Mouse (Mus musculus) left cerebral cortex, adult 18-20 months (tissue): Measurements from ENCODE around the gene Kri1. TPM values are rescaled to one million over a fixed set of nuclear protein-coding genes. Genes with fewer than 3 reads are reported as not detected.
A peak's percentile ranks its signal among the peaks of the same experiment; 100 is the strongest.
"Not testable (repeated sequence)": the region's sequence is repeated elsewhere in the genome, so short reads cannot be mapped to it uniquely, and the experiment has no call there.

ENCODE experiments used
- DNase-seq, 2 experiments: peaks; one replicate each; pipeline ENCODE4 v3.0.0; 2021 to 2022; ENCODE audit warnings: low spot score in 2 of 2, mixed read lengths in 1 of 2
- total RNA-seq, 2 experiments: library from RNA; stranded (reverse); gene quantifications; 2 replicates each; pipeline ENCODE4 v1.2.3; 2021

Gene Kri1
- total RNA-seq, 2 experiments from 2014 or later: 36.8 to 38.5 TPM

DNA sequence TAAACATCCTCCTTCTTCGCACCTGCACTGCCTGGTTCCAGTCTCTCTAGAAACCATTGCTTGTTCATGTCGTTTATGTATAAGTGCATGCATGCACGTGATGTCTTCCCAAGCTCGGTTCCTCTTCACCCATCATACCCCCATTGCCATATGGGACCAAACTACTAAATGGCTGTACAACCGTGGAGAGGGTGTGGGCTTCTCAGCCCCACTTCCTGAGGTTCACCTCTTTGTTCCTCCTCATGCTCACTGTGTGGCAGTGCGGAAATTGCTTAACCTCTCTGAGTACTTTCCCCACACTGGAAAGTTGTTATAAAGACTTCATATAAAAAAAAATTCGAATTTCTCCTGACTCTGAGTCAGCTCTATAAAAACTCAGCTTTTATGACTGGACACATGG, 28.9 kb upstream of the Kri1 start:
- DNase-seq: no peak

- DNase-seq: no peak
Measured at GRCm38 (mm10) chr9:21315421-21315820, 27.7 kb upstream of the Kri1 start.

GRCm38 (mm10) chr9:21314367-21315140, 26.8 kb upstream of the Kri1 start:
- DNase-seq: no peak

- peak; percentile 81 to 86 for DNase-seq
Measured at GRCm38 (mm10) chr9:21313394-21313793, 25.6 kb upstream of the Kri1 start.

GRCm38 (mm10) chr9:21312134-21312533, 24.4 kb upstream of the Kri1 start, which contains the start of gene Ap1m2:
Ap1m2 (minus strand) TSS chr9:21312337.
- no peak for DNase-seq

GRCm38 (mm10) chr9:21311695-21312094, 23.9 kb upstream of the Kri1 start:
- no peak for DNase-seq

DNA sequence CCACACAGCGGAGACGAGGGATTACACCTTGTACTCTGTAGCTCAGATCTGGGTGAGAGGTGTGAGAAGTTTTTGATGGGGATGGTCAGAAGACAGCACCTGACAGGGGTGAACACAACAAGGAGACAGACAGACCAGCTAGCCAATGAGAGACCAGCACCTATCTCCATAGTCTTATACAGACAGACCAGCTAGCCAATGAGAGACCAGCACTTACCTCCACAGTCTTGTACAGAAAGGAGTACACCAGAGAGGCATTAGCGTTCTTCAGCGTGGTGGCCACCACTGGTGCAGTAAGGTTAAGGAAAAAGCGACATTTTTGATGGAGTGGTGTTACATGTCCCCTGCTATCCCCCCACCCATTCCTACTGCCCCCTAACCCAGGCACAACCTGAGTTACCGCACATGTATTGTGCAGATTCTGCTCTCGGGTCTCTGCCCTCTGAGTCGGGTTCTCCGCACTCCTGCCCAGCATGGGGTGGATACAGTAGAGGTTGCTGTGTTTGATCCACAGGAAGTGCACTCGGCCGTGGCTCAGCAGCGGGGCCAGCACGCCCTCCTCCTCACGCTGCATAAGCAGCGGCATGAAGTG, 21.5 kb upstream of the Kri1 start:
- DNase-seq: no peak

GRCm38 (mm10) chr9:21305065-21305464, 17.3 kb upstream of the Kri1 start:
- DNase-seq: no peak

GRCm38 (mm10) chr9:21299014-21299413, 11.2 kb upstream of the Kri1 start:
- DNase-seq: no peak

GRCm38 (mm10) chr9:21292271-21292670, 4.5 kb upstream of the Kri1 start:
- DNase-seq: no peak

DNA sequence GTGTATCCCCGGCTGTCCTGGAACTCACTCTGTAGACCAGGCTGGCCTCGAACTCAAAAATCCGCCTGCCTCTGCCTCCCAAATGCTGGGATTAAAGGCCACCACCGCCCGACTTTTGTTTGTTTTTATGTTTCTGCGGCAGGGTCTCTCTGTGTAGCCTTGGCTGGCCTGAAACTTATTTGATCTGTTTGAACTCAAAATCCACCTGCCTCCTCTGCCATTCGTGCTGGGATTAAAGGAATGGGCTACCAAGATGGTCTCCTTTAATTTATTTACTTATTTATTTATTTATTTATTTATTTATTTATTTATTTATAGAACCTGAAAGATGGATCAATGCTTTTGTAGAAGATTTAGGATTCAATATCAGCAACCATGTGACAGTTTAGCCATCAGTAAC, 4.1 kb upstream of the Kri1 start:
- not testable (repeated sequence) for DNase-seq

GRCm38 (mm10) chr9:21291022-21291787, 3.4 kb upstream of the Kri1 start, which contains the start of gene Cdkn2d:
Cdkn2d (minus strand) TSS chr9:21291407.
- peak; percentile 99 to 100 for DNase-seq

GRCm38 (mm10) chr9:21290589-21290988, 2.8 kb upstream of the Kri1 start:
- DNase-seq: peak in 1 of 2 experiments; percentile 50

- no peak for DNase-seq
Measured at GRCm38 (mm10) chr9:21289337-21289671, 1.5 kb upstream of the Kri1 start.

GRCm38 (mm10) chr9:21288404-21289336, 901 bp upstream of the Kri1 start:
- no peak for DNase-seq

GRCm38 (mm10) chr9:21286753-21287152, 1.0 kb downstream of the Kri1 start:
- DNase-seq: no peak

GRCm38 (mm10) chr9:21283994-21284393, 3.8 kb downstream of the Kri1 start:
- DNase-seq: no peak

GRCm38 (mm10) chr9:21283591-21283990, 4.2 kb downstream of the Kri1 start:
- no peak for DNase-seq

DNA sequence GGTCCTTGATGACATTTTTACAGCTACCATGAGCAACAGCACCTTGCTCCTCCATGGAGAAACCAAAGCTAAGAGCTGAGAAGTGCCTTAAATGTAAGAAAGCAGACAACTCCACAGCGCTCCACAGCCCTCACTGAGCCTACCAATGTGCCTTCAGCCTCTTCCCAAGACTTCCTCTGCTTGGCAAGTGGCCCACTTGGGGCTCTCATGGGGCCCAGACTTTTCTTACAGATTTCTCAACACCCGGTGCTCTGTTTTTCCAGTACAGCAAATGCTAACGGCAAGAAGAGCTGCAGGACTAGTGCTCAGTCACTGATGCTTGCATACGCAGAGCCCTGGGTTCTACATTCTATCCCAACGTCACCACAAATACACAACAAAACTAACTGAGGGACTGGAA, 10.0 kb downstream of the Kri1 start:
- no peak for DNase-seq

GRCm38 (mm10) chr9:21276307-21276706, 11.5 kb downstream of the Kri1 start:
- DNase-seq: no peak

DNA sequence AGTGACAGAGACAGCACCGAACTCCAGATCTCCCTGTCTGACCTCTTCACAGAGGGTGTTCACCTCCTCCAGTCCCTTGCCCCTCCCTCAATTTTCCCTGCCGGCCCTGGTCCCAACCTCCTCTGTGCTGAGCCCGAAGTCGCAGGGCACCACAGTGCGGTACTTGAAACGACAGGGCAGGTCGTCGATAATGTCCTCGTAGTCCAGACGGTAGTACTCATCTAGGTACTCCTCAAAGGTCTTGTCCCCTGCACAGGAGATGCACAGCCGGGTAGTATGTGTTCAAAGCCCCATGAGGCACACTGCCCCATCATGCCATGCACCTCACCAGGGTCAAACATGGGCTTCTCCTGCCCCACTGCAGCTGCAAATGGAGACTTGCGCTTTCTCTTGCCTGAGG, 12.0 kb downstream of the Kri1 start:
- DNase-seq: no peak
